Mouse (Mus musculus) ES-E14 (cell line): ENCODE measurements at regions not wholly inside any gene's neighbourhood (a gene's known extent, or its start where the extent isn't known, plus 50 kb on each side); places are given as distances from the start of the nearest gene placed in this dataset.

Experiments
- CHD2 ChIP-seq: IDR thresholded peaks from 2 replicates; pipeline ENCODE4 v1.6.1; 2014; ENCODE audit warnings: mild to moderate bottlenecking, low read depth, low read length, inconsistent platforms
- MAFK ChIP-seq: IDR thresholded peaks from 2 replicates; pipeline ENCODE4 v1.6.1; 2014; ENCODE audit warnings: mild to moderate bottlenecking, low read depth, low read length, inconsistent platforms; ENCODE audit not compliant: insufficient read depth
- ZC3H11A ChIP-seq: IDR thresholded peaks from 2 replicates; pipeline ENCODE4 v1.6.1; 2012; ENCODE audit warnings: low read depth, mild to moderate bottlenecking, inconsistent platforms, low read length, borderline replicate concordance
- ZNF384 ChIP-seq: IDR thresholded peaks from 2 replicates; pipeline ENCODE4 v1.6.1; 2012; ENCODE audit warnings: low read depth, low read length, inconsistent platforms

- no peak for TF ChIP-seq ZC3H11A
- TF ChIP-seq ZNF384, result no peak
- no peak for TF ChIP-seq MAFK
- TF ChIP-seq CHD2, result no peak
These were observed 1096.1 kb downstream of the Car8 start for GRCm38 (mm10) chr4:7142781-7143180.
